Mouse (Mus musculus): ENCODE measurements at regions not wholly inside any gene's neighbourhood (a gene's known extent, or its start where the extent isn't known, plus 50 kb on each side); places are given as distances from the start of the nearest gene placed in this dataset.

- DNase-seq (ENCODE audit: low spot score): no peak
- Histone ChIP-seq H3K36me3 (no peaks in the 10 kb centered on the region), H3K27ac (no peak overlapping the region), H3K9me3 (no peaks in the 10 kb centered on the region), H3K27me3 (ENCODE audit: insufficient read depth, poor library complexity, severe bottlenecking) (no peaks in the 10 kb centered on the region), H3K4me3 (no peak overlapping the region), H3K4me1 (replicated peaks) (no peaks in the 10 kb centered on the region)
- WGBS: 93% methylated on average over 14 of the region's 14 CpGs
Observed at GRCm38 (mm10) chr3:119653007-119653565, 131.2 kb downstream of the Ptbp2 start.

GRCm38 (mm10) chr3:119638633-119639032 lies 145.6 kb downstream of the Ptbp2 start:
- H3K27me3 ChIP-seq (ENCODE audit: insufficient read depth, poor library complexity, severe bottlenecking): no peaks in the 10 kb centered on the region
- 57% methylated on average over 3 of the region's 3 CpGs for WGBS
- H3K4me1 ChIP-seq (replicated peaks): no peaks in the 10 kb centered on the region
- H3K36me3 ChIP-seq: no peaks in the 10 kb centered on the region
- DNase-seq (ENCODE audit: low spot score): no peak
- H3K9me3 ChIP-seq: no peaks in the 10 kb centered on the region
- H3K4me3 ChIP-seq: no peak overlapping the region
- no peak overlapping the region for H3K27ac ChIP-seq

GRCm38 (mm10) chr3:119635641-119636040 lies 148.6 kb downstream of the Ptbp2 start:
- H3K36me3 ChIP-seq: no peaks in the 10 kb centered on the region
- H3K4me3 ChIP-seq: no peak overlapping the region
- 0 out of 2 replicates have a peak, but pooled peaks cover 2% of the 10 kb centered on the region for H3K4me1 ChIP-seq (replicated peaks)
- no peaks in the 10 kb centered on the region for H3K27me3 ChIP-seq (ENCODE audit: insufficient read depth, poor library complexity, severe bottlenecking)
- 69% methylated on average over 3 of the region's 3 CpGs for WGBS
- H3K27ac ChIP-seq: no peak overlapping the region
- no peaks in the 10 kb centered on the region for H3K9me3 ChIP-seq
- DNase-seq (ENCODE audit: low spot score): no peak

- no peak for DNase-seq (ENCODE audit: low spot score)
- WGBS: 88% methylated on average over 2 of the region's 2 CpGs
- no peaks in the 10 kb centered on the region for H3K9me3 ChIP-seq
- H3K27ac ChIP-seq: no peak overlapping the region
- no peaks in the 10 kb centered on the region for H3K27me3 ChIP-seq (ENCODE audit: insufficient read depth, poor library complexity, severe bottlenecking)
- H3K36me3 ChIP-seq: no peaks in the 10 kb centered on the region
- 0 out of 2 replicates have a peak, but pooled peaks cover 2% of the 10 kb centered on the region for H3K4me1 ChIP-seq (replicated peaks)
- no peak overlapping the region for H3K4me3 ChIP-seq
Observed at GRCm38 (mm10) chr3:119633516-119633915, 150.8 kb downstream of the Ptbp2 start.

- no peaks in the 10 kb centered on the region for H3K4me1 ChIP-seq (replicated peaks)
- no peaks in the 10 kb centered on the region for H3K27me3 ChIP-seq (ENCODE audit: insufficient read depth, poor library complexity, severe bottlenecking)
- no peak for DNase-seq (ENCODE audit: low spot score)
- H3K4me3 ChIP-seq: no peak overlapping the region
- H3K27ac ChIP-seq: no peak overlapping the region
- H3K9me3 ChIP-seq: no peaks in the 10 kb centered on the region
- 92% methylated on average over 1 of the region's 1 CpGs for WGBS
- no peaks in the 10 kb centered on the region for H3K36me3 ChIP-seq
Observed at GRCm38 (mm10) chr3:119606116-119606515, 178.2 kb downstream of the Ptbp2 start.

- no peaks in the 10 kb centered on the region for H3K27me3 ChIP-seq (ENCODE audit: insufficient read depth, poor library complexity, severe bottlenecking)
- no peaks in the 10 kb centered on the region for H3K9me3 ChIP-seq
- no peaks in the 10 kb centered on the region for H3K36me3 ChIP-seq
- peak; percentile 4 for DNase-seq (ENCODE audit: low spot score)
- no peak overlapping the region for H3K27ac ChIP-seq
- peaks cover 8% of the 10 kb centered on the region for H3K4me1 ChIP-seq (replicated peaks)
- 41% methylated on average over 4 of the region's 4 CpGs for WGBS
- no peak overlapping the region for H3K4me3 ChIP-seq
Observed at GRCm38 (mm10) chr3:119588872-119589416, 195.3 kb downstream of the Ptbp2 start.

GRCm38 (mm10) chr3:119587971-119588370 lies 196.3 kb downstream of the Ptbp2 start:
- Histone ChIP-seq H3K4me1 (replicated peaks) (peaks cover 8% of the 10 kb centered on the region), H3K4me3 (no peak overlapping the region), H3K27ac (no peak overlapping the region), H3K36me3 (no peaks in the 10 kb centered on the region), H3K9me3 (no peaks in the 10 kb centered on the region), H3K27me3 (ENCODE audit: insufficient read depth, poor library complexity, severe bottlenecking) (no peaks in the 10 kb centered on the region)
- 79% methylated on average over 2 of the region's 2 CpGs for WGBS
- no peak for DNase-seq (ENCODE audit: low spot score)

GRCm38 (mm10) chr3:119575516-119575915 lies 208.8 kb downstream of the Ptbp2 start:
- Histone ChIP-seq H3K4me3 (no peak overlapping the region), H3K36me3 (no peaks in the 10 kb centered on the region), H3K27me3 (ENCODE audit: insufficient read depth, poor library complexity, severe bottlenecking) (no peaks in the 10 kb centered on the region), H3K27ac (no peak overlapping the region), H3K9me3 (no peaks in the 10 kb centered on the region), H3K4me1 (replicated peaks) (no peaks in the 10 kb centered on the region)
- 79% methylated on average over 3 of the region's 3 CpGs for WGBS
- DNase-seq (ENCODE audit: low spot score): no peak

GRCm38 (mm10) chr3:119537884-119538283 lies 246.4 kb downstream of the Ptbp2 start:
- Histone ChIP-seq H3K36me3 (no peaks in the 10 kb centered on the region), H3K9me3 (no peaks in the 10 kb centered on the region), H3K27me3 (ENCODE audit: insufficient read depth, poor library complexity, severe bottlenecking) (no peaks in the 10 kb centered on the region), H3K4me1 (replicated peaks) (no peaks in the 10 kb centered on the region), H3K27ac (no peak overlapping the region), H3K4me3 (no peak overlapping the region)
- DNase-seq (ENCODE audit: low spot score): peak; percentile 8
- WGBS: 77% methylated on average over 7 of the region's 7 CpGs

- no peaks in the 10 kb centered on the region for H3K4me1 ChIP-seq (replicated peaks)
- H3K27ac ChIP-seq: no peak overlapping the region
- no peaks in the 10 kb centered on the region for H3K36me3 ChIP-seq
- no peaks in the 10 kb centered on the region for H3K27me3 ChIP-seq (ENCODE audit: insufficient read depth, poor library complexity, severe bottlenecking)
- H3K4me3 ChIP-seq: no peak overlapping the region
- H3K9me3 ChIP-seq: no peaks in the 10 kb centered on the region
- no peak for DNase-seq (ENCODE audit: low spot score)
- 86% methylated on average over 10 of the region's 10 CpGs for WGBS
Observed at GRCm38 (mm10) chr3:119524510-119525123, 259.6 kb downstream of the Ptbp2 start.

- 77% methylated on average over 2 of the region's 2 CpGs for WGBS
- no peaks in the 10 kb centered on the region for H3K4me1 ChIP-seq (replicated peaks)
- H3K4me3 ChIP-seq: no peak overlapping the region
- no peaks in the 10 kb centered on the region for H3K36me3 ChIP-seq
- DNase-seq (ENCODE audit: low spot score): no peak
- H3K27ac ChIP-seq: no peak overlapping the region
- no peaks in the 10 kb centered on the region for H3K9me3 ChIP-seq
- no peaks in the 10 kb centered on the region for H3K27me3 ChIP-seq (ENCODE audit: insufficient read depth, poor library complexity, severe bottlenecking)
Observed at GRCm38 (mm10) chr3:119512596-119512995, 271.7 kb downstream of the Ptbp2 start.

- no peak overlapping the region for H3K27ac ChIP-seq
- H3K27me3 ChIP-seq (ENCODE audit: insufficient read depth, poor library complexity, severe bottlenecking): no peaks in the 10 kb centered on the region
- H3K9me3 ChIP-seq: no peaks in the 10 kb centered on the region
- 0 out of 2 replicates have a peak, but pooled peaks cover 2% of the 10 kb centered on the region for H3K4me1 ChIP-seq (replicated peaks)
- WGBS: 70% methylated on average over 4 of the region's 4 CpGs
- no peaks in the 10 kb centered on the region for H3K36me3 ChIP-seq
- no peak for DNase-seq (ENCODE audit: low spot score)
- no peak overlapping the region for H3K4me3 ChIP-seq
Observed at GRCm38 (mm10) chr3:119509132-119509531, 275.1 kb downstream of the Ptbp2 start.

- DNase-seq (ENCODE audit: low spot score): no peak
- no peaks in the 10 kb centered on the region for H3K36me3 ChIP-seq
- no peaks in the 10 kb centered on the region for H3K27me3 ChIP-seq (ENCODE audit: insufficient read depth, poor library complexity, severe bottlenecking)
- no peaks in the 10 kb centered on the region for H3K9me3 ChIP-seq
- no peak overlapping the region for H3K4me3 ChIP-seq
- 71% methylated on average over 1 of the region's 1 CpGs for WGBS
- 0 out of 2 replicates have a peak, but pooled peaks cover 2% of the 10 kb centered on the region for H3K4me1 ChIP-seq (replicated peaks)
- H3K27ac ChIP-seq: no peak overlapping the region
Observed at GRCm38 (mm10) chr3:119503471-119503972, 280.7 kb downstream of the Ptbp2 start.

All from hindbrain, embryonic 10.5 days (tissue).